Mouse (Mus musculus) activated CD4-positive, CD25-positive, alpha-beta regulatory T cell, adult 9 weeks (primary cell): ENCODE results near the gene Zfp276. TPM values are rescaled to one million over a fixed set of nuclear protein-coding genes. Genes with fewer than 3 reads are reported as not detected.

Source experiments
- polyA plus RNA-seq: library from polyadenylated mRNA; unstranded; fragments of 100-300 nt; shearing (Covaris generic); gene quantifications from one replicate; pipeline ENCODE4 v1.2.1, GENCODE M21; 2017

Zfp276 gene
- 23.2 TPM for polyA plus RNA-seq

GRCm38 (mm10) chr8:123254099-123254885 is at the start of gene Zfp276, which contains the start of gene Vps9d1:
Gene Zfp276 (plus strand): TSS chr8:123254195.
Gene Vps9d1 (minus strand): TSS chr8:123254348.

GRCm38 (mm10) chr8:123212321-123213117 is 41.5 kb upstream of the Zfp276 start, which contains the start of the genes Chmp1a and Spata33:
Gene Chmp1a (minus strand): TSS chr8:123212763.
Gene Spata33 (plus strand): TSS chr8:123212832.

GRCm38 (mm10) chr8:123224278-123225266 is 29.4 kb upstream of the Zfp276 start, which contains the start of gene Cdk10:
Gene Cdk10 (plus strand): TSS chr8:123224842.

GRCm38 (mm10) chr8:123235520-123236497 is 18.2 kb upstream of the Zfp276 start, which contains the start of gene Spata2l:
Gene Spata2l (minus strand): TSS chr8:123236233.

GRCm38 (mm10) chr8:123318467-123318911 is 64.5 kb downstream of the Zfp276 start, which contains the start of gene Fanca:
Gene Fanca (minus strand): TSS chr8:123318576.

Other genes starting within 250 kb of the Zfp276 start
- gene Ankrd11, start 211.9 kb upstream of the Zfp276 start, polyA plus RNA-seq, result 51.6 TPM
- 15.5 TPM for gene Spg7, start 191.3 kb upstream of the Zfp276 start, polyA plus RNA-seq
- gene Rpl13, start 151.8 kb upstream of the Zfp276 start, polyA plus RNA-seq, result 929 TPM
- 0.99 TPM for gene Cpne7, start 136.8 kb upstream of the Zfp276 start, polyA plus RNA-seq
- gene Sult5a1, start 95.9 kb upstream of the Zfp276 start, polyA plus RNA-seq, result not detected
- not detected for gene Dpep1, start 68.0 kb upstream of the Zfp276 start, polyA plus RNA-seq
- gene Chmp1a, start 41.4 kb upstream of the Zfp276 start, polyA plus RNA-seq, result 227 TPM
- gene Spata33, start 41.4 kb upstream of the Zfp276 start, polyA plus RNA-seq, result not detected
- 26.8 TPM for gene Cdk10, start 29.4 kb upstream of the Zfp276 start, polyA plus RNA-seq
- 9.1 TPM for gene Spata2l, start 18.0 kb upstream of the Zfp276 start, polyA plus RNA-seq
- gene Vps9d1, start 153 bp downstream of the Zfp276 start, polyA plus RNA-seq, result 19.5 TPM
- gene Fanca, start 64.4 kb downstream of the Zfp276 start, polyA plus RNA-seq, result 13.2 TPM
- not detected for gene Spire2, start 78.5 kb downstream of the Zfp276 start, polyA plus RNA-seq
- gene Tcf25, start 119.6 kb downstream of the Zfp276 start, polyA plus RNA-seq, result 310 TPM
- 0.10 TPM for gene Mc1r, start 152.9 kb downstream of the Zfp276 start, polyA plus RNA-seq
- gene Tubb3, start 157.2 kb downstream of the Zfp276 start, polyA plus RNA-seq, result 0.57 TPM
- 15.6 TPM for gene Def8, start 169.3 kb downstream of the Zfp276 start, polyA plus RNA-seq
- gene Afg3l1, start 223.7 kb downstream of the Zfp276 start, polyA plus RNA-seq, result 71.5 TPM